Mouse (Mus musculus): ENCODE measurements around the gene Mrpl50. TPM values are rescaled to one million over a fixed set of nuclear protein-coding genes. Genes with fewer than 3 reads are reported as not detected.
"Not testable (repeated sequence)": the region's sequence is repeated elsewhere in the genome, so short reads cannot be mapped to it uniquely, and the experiment has no call there.

Gene Mrpl50
- polyA plus RNA-seq, 1 experiment from 2014 or later, result 76.9 TPM

DNA sequence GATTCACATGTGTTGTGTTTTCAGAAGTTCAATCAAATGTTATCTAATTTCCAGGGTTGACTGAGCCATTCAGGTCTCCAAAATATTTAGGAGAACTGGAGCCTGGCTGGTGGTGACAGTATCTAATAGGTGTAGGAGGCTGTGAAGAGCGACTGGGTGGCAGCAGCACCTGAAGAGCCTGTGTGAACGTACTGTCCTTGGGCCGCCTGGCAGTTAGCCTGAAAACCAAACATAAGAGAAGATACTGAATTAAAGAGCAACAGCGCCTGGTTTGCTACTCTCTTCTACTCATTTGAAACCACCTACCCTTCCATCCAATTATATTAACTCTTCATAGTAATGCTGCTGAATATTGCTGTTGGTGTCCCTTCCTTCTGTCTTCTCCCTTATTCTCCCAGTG is 15.8 kb upstream of the Mrpl50 start:
- Histone ChIP-seq H3K4me1 (replicated peaks) (no peaks in the 10 kb centered on the region), H3K9me3 (no peaks in the 10 kb centered on the region), H3K27ac (no peak overlapping the region), H3K4me2 (no peak overlapping the region), H3K27me3 (no peaks in the 10 kb centered on the region), H3K9ac (no peak overlapping the region), H3K4me3 (no peak overlapping the region), H3K36me3 (peaks cover 13% of the 10 kb centered on the region)
- 90% methylated on average over 4 of the region's 4 CpGs for WGBS
- no peak for ATAC-seq (ENCODE audit: low FRiP score)

DNA sequence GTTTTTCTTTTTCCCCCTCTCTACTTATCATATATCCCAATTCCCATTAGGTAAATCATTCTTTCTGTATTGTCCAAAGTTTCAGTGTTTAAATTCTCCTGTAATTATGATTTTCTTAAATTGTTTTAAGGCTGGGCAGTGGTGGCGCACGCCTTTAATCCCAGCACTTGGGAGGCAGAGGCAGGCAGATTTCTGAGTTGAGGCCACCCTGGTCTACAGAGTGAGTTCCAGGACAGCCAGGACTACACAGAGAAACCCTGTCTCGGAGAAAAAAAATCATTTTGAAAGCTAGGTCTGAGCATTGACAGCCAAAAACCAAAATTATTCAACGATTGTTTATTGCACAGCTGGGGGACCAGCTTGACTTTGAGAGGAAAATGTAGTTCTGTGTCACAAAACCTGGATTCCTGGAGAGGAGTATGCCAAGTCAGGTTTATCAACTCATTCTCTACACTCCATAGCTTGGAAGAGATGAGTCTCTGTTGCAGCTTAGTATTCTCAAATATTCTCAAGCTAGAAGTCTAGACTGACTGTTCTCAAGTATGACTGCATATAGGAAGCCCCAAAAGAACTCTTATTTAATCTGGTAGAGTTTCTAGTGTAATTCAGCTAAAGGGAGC is 14.9 kb upstream of the Mrpl50 start:
- H3K27ac ChIP-seq, result no peak overlapping the region
- no peak for ATAC-seq (ENCODE audit: low FRiP score)
- H3K36me3 ChIP-seq, result peaks cover 17% of the 10 kb centered on the region

DNA sequence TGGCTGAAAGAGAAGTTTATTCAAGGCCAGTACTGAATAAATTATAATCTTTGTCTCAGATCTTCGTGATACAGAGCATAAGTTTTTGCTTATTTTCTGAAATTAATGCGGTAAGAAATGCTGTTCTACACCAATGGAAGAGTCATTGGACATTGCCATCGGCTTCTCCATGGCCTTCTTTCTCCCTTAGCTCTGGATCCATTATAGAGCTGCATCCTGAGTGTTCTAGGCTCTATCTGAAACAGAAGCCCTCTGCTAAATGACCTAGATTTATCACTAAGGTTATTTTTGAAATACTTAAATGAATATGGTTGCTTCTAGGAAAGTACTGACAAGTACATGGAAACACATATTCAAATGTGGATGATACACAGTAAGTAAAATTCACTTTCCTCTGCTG is 14.1 kb upstream of the Mrpl50 start:
- H3K4me3 ChIP-seq, result no peak overlapping the region
- peaks cover 25% of the 10 kb centered on the region for H3K36me3 ChIP-seq
- peaks cover 7% of the 10 kb centered on the region for H3K9me3 ChIP-seq
- ATAC-seq (ENCODE audit: low FRiP score), result no peak
- no peak overlapping the region for H3K27ac ChIP-seq
- H3K27me3 ChIP-seq, result no peaks in the 10 kb centered on the region
- no peak overlapping the region for H3K4me2 ChIP-seq
- no peaks in the 10 kb centered on the region for H3K4me1 ChIP-seq (replicated peaks)
- WGBS, result 87% methylated on average over 3 of the region's 3 CpGs
- no peak overlapping the region for H3K9ac ChIP-seq

More for the DNA sequence above, 14.9 kb upstream of the Mrpl50 start:
- Histone ChIP-seq H3K4me1 (replicated peaks) (no peaks in the 10 kb centered on the region), H3K9me3 (no peaks in the 10 kb centered on the region), H3K4me2 (no peak overlapping the region), H3K4me3 (no peak overlapping the region), H3K9ac (no peak overlapping the region), H3K27me3 (no peaks in the 10 kb centered on the region)
- 90% methylated on average over 4 of the region's 4 CpGs for WGBS

DNA sequence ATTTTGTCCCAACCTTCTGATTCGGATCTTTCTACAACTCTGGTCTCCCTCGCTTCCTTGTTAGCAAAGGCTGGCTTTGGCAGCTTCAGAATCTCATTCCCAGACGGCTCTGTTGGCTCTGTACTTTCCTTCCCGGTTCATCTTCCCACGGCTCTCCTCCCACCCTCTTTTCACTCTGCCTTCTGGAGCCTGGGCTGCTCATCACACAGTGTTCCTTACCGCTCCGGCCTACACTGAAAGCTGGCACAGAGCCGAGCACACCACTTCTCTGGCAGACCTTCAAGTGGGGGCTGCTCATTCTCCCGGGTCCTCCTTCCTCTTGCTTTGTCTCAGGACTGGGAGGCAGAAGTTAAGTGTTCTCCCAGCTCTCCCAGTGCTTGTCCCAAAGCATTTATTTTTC is 1.7 kb upstream of the Mrpl50 start:
- peaks cover 32% of the 10 kb centered on the region for H3K4me1 ChIP-seq (replicated peaks)
- H3K4me2 ChIP-seq, result peak overlapping the region; percentile 79
- no peaks in the 10 kb centered on the region for H3K27me3 ChIP-seq
- H3K4me3 ChIP-seq, result no peak overlapping the region
- no peak overlapping the region for H3K27ac ChIP-seq
- peaks cover 27% of the 10 kb centered on the region for H3K36me3 ChIP-seq
- no peak for ATAC-seq (ENCODE audit: low FRiP score)
- H3K9ac ChIP-seq, result no peak overlapping the region
- 70% methylated on average over 9 of the region's 9 CpGs for WGBS
- no peaks in the 10 kb centered on the region for H3K9me3 ChIP-seq

DNA sequence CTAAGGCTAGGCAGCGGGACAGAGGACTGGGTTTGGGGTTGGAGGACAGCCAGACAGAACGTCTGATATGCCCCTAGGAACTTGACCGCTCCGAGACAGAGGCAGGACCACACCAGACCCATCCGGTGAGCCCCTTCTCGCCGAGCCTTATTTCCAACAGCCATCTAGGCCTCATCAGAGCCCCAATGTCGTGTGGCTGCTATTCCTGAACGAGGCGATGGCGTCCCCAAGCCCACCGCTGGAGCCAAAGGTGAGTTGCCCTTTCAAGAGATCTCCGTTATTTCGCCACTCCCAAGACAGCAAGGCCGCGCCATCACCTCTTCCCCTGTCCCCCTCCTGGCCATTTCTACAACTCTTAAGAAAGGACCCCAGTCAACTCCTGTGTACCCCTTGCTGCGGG is 453 bp upstream of the Mrpl50 start:
- no peaks in the 10 kb centered on the region for H3K27me3 ChIP-seq
- peaks cover 37% of the 10 kb centered on the region for H3K4me1 ChIP-seq (replicated peaks)
- under 1% methylated on average over 17 of the region's 17 CpGs for WGBS
- H3K9ac ChIP-seq, result peak overlapping the region; percentile 84
- H3K27ac ChIP-seq, result peak overlapping the region; percentile 52; the same call in 1 of the 2 replicates
- H3K4me2 ChIP-seq, result peak overlapping the region; percentile 79
- peak; percentile 81 for ATAC-seq (ENCODE audit: low FRiP score)
- no peaks in the 10 kb centered on the region for H3K9me3 ChIP-seq
- peak overlapping the region; percentile 61 for H3K4me3 ChIP-seq
- peaks cover 24% of the 10 kb centered on the region for H3K36me3 ChIP-seq

DNA sequence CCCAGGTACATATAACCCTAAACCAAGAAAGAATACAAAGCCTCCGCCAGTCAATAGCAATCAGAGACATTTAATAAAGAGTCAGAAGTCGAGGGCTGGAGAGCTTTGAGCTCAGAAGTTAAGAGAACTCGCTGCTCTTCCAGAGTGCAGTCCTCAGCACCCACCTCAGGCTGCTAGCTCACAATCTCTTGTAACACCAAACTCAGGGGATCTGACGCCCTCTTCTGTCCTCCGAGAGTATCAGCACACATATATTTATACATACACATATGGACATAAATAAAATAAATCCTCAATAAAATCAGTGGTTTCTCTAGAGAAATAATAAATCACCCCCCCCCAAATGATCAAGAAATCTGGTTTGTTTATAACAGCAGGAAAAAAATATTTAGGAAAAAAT is 1.4 kb downstream of the Mrpl50 start:
- no peaks in the 10 kb centered on the region for H3K27me3 ChIP-seq

DNA sequence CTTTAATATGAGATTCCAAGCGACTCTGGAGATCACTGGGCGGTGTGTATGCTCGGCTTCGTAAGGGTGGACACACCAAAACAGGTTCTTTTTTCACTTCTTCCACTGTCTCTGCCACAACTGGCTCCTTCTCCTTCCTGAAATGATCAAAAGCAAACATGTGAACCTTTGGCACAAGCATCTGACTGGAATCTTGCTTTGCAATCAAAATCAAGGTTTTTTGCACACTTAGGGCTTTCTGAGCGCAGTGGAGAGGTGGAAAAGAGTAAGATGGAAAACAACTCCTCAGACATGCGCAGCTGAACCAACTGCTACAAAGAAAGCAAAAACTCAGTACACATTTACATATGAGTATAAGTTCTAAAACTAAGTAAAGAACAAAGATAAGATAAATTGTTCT is 6.5 kb downstream of the Mrpl50 start:
- peaks cover 24% of the 10 kb centered on the region for H3K36me3 ChIP-seq
- ATAC-seq (ENCODE audit: low FRiP score), result no peak
- no peaks in the 10 kb centered on the region for H3K9me3 ChIP-seq
- H3K4me2 ChIP-seq, result no peak overlapping the region
- no peaks in the 10 kb centered on the region for H3K27me3 ChIP-seq
- no peak overlapping the region for H3K9ac ChIP-seq
- 99% methylated on average over 6 of the region's 6 CpGs for WGBS
- no peak overlapping the region for H3K27ac ChIP-seq
- peaks cover 15% of the 10 kb centered on the region for H3K4me1 ChIP-seq (replicated peaks)
- no peak overlapping the region for H3K4me3 ChIP-seq

More for the DNA sequence above, 1.4 kb downstream of the Mrpl50 start:
- H3K9ac ChIP-seq, result no peak overlapping the region
- H3K4me1 ChIP-seq (replicated peaks), result peaks cover 37% of the 10 kb centered on the region
- no peak for ATAC-seq (ENCODE audit: low FRiP score)
- H3K4me2 ChIP-seq, result peak overlapping the region; percentile 64
- no peak overlapping the region for H3K4me3 ChIP-seq
- H3K9me3 ChIP-seq, result no peaks in the 10 kb centered on the region
- H3K27ac ChIP-seq, result no peak overlapping the region
- WGBS, result 76% methylated on average over 5 of the region's 5 CpGs
- H3K36me3 ChIP-seq, result peaks cover 15% of the 10 kb centered on the region

DNA sequence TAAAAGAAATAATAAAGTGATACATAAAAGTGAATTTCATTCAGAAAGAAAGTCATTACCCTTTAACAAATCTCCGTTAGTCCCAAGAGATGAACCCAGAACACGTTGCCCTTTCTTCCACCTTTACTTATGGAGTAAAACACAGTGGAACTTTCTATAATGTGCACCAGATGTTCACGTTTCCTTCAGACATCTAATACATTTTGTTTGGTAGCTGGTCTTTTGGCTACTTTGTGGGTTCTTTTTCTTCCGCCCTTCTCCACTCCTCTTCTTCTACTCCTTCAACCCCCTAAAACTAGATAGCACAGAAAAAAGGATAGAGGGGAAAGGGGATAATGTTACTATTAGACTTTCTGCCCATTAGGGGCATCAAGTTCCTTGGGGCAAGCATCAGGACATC is 8.3 kb downstream of the Mrpl50 start:
- H3K9ac ChIP-seq, result no peak overlapping the region
- 0 out of 2 replicates have a peak, but pooled peaks cover 5% of the 10 kb centered on the region for H3K4me1 ChIP-seq (replicated peaks)
- H3K4me2 ChIP-seq, result no peak overlapping the region
- 94% methylated on average over 4 of the region's 4 CpGs for WGBS
- no peak for ATAC-seq (ENCODE audit: low FRiP score)
- no peak overlapping the region for H3K27ac ChIP-seq
- H3K4me3 ChIP-seq, result no peak overlapping the region
- no peaks in the 10 kb centered on the region for H3K27me3 ChIP-seq
- peaks cover 24% of the 10 kb centered on the region for H3K36me3 ChIP-seq
- H3K9me3 ChIP-seq, result no peaks in the 10 kb centered on the region

DNA sequence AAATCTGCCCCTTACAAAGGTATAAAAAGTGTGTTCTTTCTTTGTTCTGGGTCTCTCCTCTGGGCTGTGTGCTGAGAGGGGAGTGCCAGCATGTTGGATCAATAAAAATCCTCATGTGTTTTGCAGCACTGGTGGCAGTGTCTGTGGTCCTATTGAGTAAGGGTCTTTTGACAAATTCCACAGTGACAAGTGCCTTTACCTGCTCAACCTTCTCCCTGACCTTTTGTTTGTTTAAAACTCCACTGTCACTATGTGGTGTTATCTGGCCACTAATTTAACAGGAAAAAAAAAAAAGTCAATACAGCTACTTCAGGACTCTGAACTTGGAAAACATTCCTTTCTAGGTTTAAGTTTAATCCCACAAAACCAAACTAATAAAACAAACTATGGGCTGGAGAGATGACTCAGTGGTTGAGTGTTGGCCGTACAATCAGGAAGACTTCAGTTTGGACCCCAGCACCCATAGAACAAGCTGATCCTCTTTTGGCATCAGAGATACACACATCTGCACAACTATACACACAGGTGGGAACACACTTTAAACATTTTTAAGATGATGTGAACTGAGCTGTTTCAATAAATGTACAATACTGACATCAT is 10.6 kb downstream of the Mrpl50 start:
- H3K27me3 ChIP-seq; H3K9ac ChIP-seq; ATAC-seq (ENCODE audit: low FRiP score); H3K4me3 ChIP-seq; H3K9me3 ChIP-seq; H3K4me1 ChIP-seq (replicated peaks); H3K4me2 ChIP-seq; H3K27ac ChIP-seq: not testable (repeated sequence)
- WGBS, result 100% methylated on average over 1 of the region's 1 CpGs
- H3K36me3 ChIP-seq, result peaks cover 24% of the 10 kb centered on the region

DNA sequence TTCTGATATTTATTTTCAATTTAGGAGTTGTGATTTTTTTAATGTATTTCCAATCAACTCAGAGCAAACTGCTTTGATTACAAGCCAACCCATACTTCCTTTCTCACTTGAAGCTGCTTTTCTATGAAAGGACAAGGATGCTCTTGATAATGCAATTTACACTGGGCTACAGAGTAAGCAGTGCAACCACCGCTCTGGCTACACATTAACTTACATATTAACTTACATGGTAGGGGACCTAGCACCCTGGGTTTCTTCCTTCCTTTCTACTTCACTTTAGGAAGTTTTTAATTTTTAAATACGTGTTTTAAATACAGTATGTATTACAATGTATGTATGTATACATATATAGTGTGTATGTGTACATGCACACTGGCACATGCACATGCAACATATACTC is 11.7 kb downstream of the Mrpl50 start:
- H3K4me3 ChIP-seq, result no peak overlapping the region
- no peak overlapping the region for H3K4me2 ChIP-seq
- H3K27ac ChIP-seq, result no peak overlapping the region
- no peak for ATAC-seq (ENCODE audit: low FRiP score)
- WGBS, result 93% methylated on average over 2 of the region's 2 CpGs
- no peaks in the 10 kb centered on the region for H3K4me1 ChIP-seq (replicated peaks)
- H3K9me3 ChIP-seq, result no peaks in the 10 kb centered on the region
- peaks cover 22% of the 10 kb centered on the region for H3K36me3 ChIP-seq
- no peaks in the 10 kb centered on the region for H3K27me3 ChIP-seq
- no peak overlapping the region for H3K9ac ChIP-seq

DNA sequence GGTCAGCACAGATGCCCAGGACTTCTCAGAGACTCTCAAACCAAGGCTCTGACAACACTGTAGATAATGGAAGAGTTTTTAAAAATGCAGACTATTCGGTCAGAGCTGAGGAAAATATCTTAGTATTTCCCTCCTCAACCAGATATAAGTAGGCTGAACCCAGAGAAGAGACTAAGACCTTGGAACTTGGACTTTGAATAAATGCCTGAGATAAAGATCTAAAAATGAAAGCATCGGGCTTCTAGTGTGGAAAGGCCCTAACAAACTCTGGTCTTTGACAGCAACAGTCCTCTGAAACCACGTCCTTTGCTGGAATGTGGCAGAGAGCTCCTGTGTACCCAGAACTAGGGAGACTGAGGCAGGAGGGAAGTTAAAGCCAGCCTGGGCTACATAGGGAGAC is 14.5 kb downstream of the Mrpl50 start, which contains the start of gene Baat:
Gene Baat, minus strand, starts transcription at position 172 of the 400 bp plus-strand sequence.
- Histone ChIP-seq H3K9ac (no peak within 1 kb of the TSS), H3K4me2 (no peak within 1 kb of the TSS), H3K4me3 (no peak within 1 kb of the TSS), H3K36me3 (no peaks in the 10 kb centered on the region), H3K9me3 (no peaks in the 10 kb centered on the region), H3K4me1 (replicated peaks) (no peaks in the 10 kb centered on the region), H3K27me3 (no peaks in the 10 kb centered on the region), H3K27ac (no peak within 1 kb of the TSS)
- WGBS, result 82% methylated on average over 3 of the region's 3 CpGs
- no peak for ATAC-seq (ENCODE audit: low FRiP score)

DNA sequence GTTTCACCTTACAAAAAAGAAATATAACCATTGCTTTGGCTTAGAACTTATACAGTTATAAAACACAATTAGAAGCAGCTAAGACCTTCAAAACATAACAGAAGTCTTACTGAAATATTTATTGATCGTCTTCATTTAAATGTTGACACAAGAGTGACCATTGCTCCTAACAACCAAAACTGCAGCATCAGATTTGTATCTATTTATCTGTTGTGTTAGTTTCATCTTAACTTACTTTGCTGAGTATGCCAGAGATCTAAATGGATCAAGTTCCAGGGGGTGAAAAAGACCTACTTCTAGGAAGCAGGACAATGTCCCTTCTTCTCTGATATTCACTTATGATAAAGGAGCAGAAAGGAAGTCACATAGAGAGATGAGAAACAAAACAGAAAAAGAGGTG is 17.3 kb downstream of the Mrpl50 start:
- 88% methylated on average over 1 of the region's 1 CpGs for WGBS
- no peaks in the 10 kb centered on the region for H3K27me3 ChIP-seq
- ATAC-seq (ENCODE audit: low FRiP score), result no peak
- H3K4me1 ChIP-seq (replicated peaks), result no peaks in the 10 kb centered on the region
- no peaks in the 10 kb centered on the region for H3K36me3 ChIP-seq
- no peak overlapping the region for H3K9ac ChIP-seq
- H3K9me3 ChIP-seq, result no peaks in the 10 kb centered on the region
- H3K4me2 ChIP-seq, result no peak overlapping the region
- no peak overlapping the region for H3K4me3 ChIP-seq
- no peak overlapping the region for H3K27ac ChIP-seq
